Mouse (Mus musculus): Measurements from ENCODE around the gene Iqch.

The Iqch gene

DNA sequence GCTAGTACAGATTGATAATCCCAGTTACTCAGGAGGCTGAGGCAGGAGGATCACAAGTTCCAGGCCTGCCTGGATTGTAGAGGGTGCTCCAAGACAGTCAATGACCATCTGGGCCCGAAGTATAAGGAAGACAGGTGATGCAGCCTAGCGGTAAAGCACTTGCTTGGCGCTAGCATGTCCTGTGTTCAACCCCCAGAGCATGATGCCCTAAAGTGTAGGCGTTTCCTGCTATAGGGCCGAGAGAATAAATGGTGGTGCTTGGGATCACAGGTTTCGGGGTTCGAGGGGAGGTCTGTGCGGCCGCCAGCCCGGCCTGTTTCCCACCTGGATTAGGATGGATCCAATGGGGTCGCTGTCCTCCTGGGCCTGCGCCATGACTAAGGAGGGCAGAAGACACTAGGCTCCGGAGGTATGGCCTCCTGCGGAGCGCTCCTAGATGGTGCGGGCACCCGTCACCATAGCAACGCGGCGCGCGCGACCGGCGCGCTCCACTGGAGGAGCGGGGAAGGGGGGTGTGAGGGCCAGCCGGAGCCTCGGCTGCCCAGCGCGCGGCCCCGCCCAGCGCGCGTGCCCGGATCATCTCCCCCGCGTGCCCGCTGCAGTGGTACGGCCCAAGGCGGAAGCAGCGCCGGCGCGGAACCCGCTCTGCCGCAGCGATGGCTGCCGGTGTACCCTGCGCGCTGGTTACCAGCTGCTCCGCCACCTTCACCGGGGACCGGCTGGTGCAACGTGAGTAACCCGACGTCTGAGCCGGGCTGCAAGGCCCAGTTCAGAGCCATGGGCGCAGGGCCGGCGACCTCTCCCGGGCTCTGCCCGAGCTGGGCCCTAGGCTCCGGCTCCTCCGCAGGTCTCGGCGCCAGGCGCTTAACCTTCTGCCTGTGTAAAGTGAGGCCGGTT, at the start of gene Iqch, which contains the start of gene Aagab:
TSS of gene Iqch (minus strand) at position 451 of the 897 bp plus-strand sequence.
TSS of gene Aagab (plus strand) at position 618 of the 897 bp plus-strand sequence.
- peak; percentile 94 to 95 for DNase-seq (ENCODE audit: low spot score in 2 of 2)

DNA sequence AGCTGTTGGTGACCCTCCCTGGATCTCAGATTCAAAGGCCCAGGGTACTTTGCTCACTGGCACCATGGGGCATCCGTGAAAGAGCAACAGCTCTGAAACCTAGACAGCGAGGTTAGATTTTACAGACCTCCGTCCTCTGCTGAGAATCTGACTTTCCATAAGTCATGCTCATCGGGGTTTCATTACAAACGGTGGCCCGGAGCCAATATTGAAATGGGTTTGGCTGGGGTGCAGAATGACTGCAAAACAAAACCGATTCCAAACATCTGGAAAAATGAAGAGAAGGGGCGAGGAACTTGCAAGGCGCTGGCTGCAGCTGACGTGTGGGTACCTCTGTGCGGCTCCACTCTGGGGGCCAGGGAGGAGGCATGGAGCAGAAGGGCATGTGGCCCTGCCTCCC, 49.3 kb upstream of the Iqch start:
- peak in 1 of 2 experiments; percentile 74 for DNase-seq (ENCODE audit: low spot score in 2 of 2)

DNA sequence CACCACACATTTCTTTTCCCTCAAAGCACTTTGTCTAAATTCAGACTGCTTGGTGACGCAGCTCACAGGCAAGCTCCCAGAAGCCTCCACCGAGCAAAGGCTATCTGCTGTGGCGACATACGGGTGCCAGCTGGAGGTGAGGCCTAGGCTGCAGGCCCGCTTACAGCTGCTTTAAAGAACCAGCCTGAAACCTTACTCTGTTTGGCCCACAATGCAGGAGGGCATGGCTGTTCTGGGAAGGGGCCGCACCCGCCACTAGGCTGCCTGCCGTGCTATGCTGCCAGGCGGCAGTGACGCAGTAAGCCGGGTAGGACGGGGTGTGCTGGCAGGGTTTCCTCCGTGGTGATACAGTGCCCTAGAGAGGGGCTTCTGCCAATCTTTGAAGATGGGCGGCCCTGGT, 48.6 kb upstream of the Iqch start:
- DNase-seq (ENCODE audit: low spot score in 2 of 2), result peak; percentile 62 to 68

DNA sequence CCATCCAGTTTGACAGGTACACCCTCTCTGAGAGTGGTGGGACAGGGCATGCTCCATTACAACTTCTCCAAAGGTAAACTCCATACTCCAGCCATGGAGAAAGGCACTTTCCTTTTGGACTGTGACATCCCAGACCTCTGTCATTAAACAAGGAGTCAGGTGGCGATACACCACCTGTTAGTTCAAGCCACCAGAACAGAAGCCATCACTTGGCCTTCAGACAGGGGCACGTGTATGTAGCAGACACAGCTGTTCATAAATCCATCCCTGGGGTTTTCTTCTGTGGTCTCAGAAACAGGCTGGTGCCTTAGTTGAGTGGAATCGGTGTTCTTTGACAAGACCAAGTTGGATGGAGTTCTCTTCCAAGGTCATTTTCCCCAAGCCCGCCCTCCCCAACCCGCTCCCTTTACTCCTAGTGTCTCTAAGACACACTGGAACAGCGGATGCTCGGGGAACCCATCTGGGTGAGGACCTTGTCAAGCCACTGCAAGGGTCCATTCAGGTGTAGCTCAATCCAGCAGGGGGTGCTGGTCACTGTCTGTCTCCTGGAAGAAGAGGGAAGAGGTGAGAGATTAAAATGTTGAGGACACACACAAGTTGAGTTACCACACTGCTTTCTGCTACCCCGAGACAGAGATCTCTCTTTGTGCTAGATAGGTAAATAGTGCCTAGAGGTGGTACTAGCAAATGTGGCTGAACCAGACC, 47.7 kb upstream of the Iqch start:
- no peak for DNase-seq (ENCODE audit: low spot score in 2 of 2)

DNA sequence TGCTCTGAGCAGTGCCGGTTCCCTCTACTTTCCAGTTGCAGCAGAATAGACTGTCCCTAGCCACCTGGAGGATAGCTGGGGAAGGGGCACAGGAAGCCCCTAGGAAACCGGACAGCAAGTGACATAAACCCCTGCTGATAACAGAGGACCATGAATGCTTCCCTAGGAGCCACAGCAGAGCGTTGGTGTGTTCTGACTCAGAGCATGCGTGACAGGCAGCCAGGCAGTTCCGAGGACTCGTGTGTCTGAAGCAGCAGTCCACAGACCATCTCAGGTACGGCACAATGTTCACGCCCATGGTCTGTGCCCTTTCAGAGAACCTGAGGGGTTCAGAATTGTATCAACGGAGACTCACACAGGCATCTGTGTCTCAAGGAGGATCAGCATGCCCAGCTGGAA, 46.2 kb upstream of the Iqch start:
- no peak for DNase-seq (ENCODE audit: low spot score in 2 of 2)

DNA sequence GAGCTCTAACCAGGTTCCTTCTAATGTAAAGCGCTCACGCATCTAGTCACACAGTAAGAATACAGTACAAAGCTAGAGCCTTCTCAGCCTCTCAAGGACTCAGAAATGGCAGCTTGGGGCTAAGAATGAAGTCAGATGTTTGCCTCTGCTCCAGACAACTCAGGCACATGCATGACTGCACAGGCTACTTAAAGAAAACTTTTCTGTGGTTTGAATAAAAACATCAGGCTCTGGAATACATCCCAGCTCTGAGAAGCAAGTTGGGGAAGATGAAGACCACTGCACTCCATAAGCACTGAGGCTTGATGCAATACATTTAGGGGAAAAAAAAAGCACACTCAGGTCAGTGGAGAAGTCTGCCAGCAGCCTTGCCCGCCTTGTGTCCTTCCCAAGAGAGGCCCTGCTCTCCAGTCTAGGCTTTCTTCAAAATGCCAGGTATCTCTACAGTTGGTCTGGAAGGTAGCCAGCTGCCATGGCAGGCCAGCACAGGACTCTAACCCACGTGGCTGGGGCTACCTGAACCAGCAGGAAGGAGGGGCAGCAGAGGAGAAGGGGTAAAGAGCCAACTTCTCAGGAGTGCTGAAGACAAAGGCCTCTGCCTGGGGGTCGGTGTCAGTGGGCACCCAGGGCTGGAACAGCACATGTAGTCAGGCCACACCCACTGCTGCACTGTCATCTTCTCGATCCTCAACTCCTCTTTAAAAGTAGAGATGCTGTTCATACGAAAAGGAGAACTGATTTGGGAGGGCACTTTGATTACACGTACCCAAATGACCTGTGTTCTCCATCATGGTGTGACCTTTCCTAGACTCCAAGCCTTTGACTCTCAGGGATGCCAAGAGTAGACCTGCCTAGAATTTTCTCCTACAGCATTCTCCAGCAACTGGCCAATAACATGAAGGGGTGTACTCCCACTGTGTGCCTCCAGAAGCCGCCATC, 45.6 kb upstream of the Iqch start:
- no peak for DNase-seq (ENCODE audit: low spot score in 2 of 2)

DNA sequence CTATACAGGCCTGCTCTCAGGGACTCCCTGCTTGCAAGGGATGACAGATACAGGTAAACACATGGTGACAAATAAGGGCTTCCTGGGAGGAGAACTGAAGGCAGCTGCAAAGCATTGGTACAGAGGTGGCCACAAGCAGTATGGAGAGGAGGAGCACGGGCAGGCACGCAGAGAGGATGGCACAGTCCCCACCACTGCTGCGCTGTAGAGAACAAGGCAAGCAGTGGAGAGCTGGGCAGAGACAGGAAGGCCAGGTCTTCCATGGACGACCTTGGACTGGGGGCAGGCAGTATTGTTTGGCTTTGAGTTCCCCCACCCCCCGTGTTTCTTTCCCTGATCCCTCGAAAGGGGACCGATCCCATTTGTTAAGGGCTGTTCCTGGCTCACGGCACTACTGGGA, 42.8 kb upstream of the Iqch start:
- DNase-seq (ENCODE audit: low spot score in 2 of 2), result no peak

DNA sequence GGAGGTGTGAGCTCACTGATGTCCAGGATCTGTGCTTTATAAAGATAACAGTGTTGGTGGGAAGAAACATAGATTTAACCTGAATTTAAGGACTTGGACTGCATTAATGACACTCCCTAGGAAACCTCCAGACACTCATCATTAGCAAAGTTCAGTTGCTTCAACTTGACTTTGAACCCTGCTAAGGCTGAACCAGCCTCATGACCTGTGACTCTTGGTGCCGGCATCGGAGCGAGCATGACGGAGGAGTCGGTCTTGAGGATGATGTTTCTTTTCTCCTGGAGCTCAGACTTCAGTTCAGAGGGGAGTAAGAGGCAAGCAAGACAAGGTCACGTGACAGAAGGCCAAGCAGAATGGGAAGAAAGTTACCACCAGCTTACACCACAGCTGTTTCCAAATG, 41.7 kb upstream of the Iqch start:
- no peak for DNase-seq (ENCODE audit: low spot score in 2 of 2)

DNA sequence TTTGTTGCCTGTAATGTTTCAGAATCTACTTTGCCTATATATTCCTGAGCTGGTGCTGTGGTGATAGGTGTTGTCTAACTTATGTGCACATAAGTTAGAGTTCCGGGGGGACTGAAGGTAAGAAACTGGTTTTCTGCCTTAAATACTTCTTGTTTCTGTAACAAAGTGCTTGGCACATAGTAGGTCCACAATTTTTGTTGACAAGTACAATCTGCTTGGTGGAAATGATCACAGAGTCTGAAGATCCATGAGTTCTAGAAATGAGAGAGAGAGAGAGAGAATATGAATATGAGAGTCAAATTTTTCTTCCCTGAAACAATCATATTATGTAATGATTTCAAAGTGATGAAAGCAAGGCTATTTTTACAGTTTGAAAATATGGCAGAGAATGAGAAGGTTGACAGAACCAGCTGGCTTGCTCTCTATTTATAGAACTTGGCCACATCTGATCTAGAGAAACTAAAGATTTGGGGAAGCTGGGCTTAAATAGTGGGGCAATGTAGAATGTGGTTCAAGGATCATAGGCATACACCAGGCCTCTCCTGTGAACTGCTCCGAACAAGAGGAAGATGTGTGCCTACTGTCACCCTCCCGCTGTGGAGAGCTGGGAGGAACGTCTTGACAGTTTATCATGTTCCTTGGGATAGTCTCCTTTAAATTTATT, 39.8 kb upstream of the Iqch start:
- DNase-seq (ENCODE audit: low spot score in 2 of 2), result peak in 1 of 2 experiments; percentile 37

DNA sequence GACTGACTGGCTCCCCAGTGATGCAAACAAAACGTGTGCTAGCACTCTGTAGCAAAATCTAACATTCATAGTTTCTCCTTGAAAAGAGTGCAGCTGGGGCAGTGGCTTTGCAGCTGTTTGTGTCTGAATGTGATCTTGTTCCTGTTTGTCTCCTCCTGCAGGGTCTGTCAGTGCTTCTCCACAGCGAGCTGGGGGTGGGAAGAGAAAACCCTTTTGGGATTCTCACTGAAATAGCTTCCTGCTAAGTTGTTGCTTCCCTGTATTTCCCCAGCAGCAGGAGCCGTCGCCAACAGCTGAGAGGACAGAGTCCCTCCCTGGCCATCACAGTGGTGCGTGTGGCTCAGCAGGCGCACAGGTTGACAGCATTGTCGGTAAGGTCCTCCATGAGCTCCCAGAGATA, 33.8 kb upstream of the Iqch start:
- no peak for DNase-seq (ENCODE audit: low spot score in 2 of 2)

DNA sequence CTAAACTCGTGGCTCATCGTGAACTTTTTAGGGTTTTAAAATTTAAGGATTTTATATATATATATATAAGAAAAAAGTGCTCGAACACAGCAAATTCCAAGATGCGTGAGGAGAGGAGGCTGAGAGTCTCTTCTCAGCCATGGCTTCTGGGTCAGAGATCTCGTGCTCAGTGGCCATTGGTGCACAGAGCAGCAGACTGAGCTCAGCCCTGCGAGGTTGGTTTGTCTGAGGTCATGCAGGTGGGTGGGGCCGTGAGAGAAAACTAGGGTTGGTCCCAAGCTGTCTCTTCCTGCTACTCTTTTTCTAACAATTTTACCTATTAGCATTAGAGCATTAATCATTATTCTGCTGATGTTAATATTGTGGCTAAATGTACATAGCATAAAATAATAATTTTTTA, 31.0 kb upstream of the Iqch start:
- no peak for DNase-seq (ENCODE audit: low spot score in 2 of 2)

DNA sequence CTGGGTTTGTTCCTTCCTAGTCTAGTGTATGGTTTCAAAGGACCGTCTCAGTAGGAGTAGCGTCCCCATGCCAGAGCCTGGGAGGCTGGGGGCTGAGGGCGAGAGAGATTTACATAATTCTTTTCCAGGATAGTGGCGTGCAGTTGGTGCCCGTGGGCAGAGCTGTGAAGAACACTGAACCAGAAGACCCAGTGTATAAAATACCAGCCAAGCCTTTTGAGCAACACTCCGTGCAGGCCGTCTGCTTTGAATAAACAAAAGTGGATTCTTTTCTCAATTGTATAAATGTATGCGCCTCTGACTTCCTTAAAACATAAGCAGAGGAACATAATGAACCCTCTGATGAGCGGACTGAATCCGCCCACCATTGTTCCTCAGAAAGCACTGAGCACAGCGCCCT, 30.6 kb upstream of the Iqch start:
- DNase-seq (ENCODE audit: low spot score in 2 of 2), result no peak

DNA sequence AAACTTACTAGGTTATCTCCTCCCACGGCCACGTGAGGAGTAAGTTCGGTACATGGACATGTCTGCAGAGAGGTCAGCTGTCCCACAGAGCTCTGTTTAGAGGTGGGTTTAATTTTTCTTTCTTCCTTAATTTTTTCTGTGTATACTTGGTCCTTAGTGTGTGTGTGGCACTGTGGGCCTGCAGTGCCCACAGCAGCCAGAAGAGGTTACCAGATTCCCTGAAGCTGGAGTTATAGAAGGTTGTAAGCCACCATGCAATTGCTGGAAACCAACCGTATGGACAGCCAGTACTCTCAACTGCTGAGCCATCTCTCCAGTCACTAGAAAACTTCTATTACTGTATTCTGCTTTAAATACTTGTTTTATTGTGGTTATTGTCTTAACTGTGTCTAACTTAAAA, 29.8 kb upstream of the Iqch start:
- no peak for DNase-seq (ENCODE audit: low spot score in 2 of 2)

DNA sequence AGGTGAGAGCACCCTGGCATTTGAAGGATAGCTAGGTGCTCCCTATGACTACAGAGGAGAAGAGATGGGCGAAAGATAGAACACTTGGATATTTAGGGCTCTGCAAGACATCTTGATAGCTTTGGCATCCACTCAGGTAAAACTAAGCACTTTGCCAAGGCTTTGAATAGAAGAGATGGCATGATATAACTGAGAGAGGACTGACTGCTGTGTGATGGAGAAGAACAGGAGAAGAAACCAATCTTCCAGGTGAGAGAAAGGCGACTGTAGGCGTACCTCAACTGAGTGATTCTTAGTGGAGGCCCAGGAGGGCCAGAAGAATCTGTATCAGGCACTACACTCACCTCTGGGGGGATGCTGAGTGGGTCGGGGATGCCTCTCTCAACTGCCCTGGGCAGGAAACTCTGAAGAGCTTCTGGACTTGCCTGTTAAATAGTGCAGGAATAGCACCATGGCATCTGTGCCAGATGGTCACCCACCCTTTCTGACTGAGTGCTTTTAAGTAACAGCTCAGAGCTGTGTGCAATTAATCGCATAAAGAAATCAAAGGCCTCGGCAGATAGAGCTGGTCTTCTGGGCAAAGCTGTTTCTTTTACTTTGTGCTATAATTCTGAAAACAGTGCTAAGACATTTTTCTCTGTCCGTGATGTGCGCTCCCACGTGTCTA, 22.9 kb upstream of the Iqch start:
- no peak for DNase-seq (ENCODE audit: low spot score in 2 of 2)

DNA sequence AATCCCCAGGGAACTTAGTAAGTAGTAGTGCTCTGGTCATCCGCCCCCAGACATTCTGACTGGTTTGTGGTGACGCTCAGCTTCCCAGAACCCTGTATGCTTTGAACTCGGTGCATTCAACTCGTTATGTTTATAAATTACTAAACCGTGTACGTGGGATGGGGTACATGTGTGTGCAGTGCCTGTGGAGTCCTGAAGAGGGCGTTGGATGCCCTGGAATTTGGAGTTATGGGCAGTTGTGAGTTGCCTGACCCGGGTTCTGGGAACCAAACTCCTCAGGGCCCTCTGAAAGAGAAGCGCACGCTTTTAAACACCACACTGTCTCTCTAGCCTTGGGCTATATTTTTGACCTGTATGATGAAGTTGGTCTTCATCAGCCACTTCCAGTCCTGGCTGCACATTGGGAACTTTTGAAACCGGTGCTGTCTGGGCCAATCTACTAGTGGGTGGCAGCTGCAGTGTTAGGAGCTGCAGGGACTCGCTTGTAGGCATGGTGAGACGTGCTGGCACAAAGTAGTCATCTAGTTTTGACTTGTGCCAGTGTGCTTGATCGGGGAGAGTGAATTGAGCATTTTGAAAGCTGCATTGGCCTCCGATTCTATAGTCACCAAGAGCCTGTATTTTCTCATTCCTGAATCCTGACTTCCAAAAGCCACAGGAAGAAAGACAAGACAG, 21.7 kb upstream of the Iqch start:
- DNase-seq (ENCODE audit: low spot score in 2 of 2), result no peak

DNA sequence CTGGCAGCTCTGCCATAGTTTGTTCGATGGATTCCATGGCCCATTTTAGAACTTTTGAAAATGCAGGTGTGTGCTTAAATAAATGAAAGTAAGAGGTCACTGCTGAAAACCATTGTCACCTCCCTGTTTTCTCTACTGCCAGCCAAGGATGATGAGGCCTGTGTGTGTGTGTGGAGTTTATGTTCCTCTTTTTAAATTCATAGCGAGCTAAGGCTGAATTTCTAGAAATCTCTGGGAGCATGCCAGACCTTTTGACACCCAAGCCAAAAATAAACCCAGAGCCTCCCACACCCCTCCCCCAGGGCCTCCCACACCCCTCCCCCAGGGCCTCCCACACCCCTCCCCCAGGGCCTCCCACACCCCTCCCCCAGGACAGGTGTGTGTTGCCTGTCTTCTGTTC, 15.7 kb upstream of the Iqch start:
- no peak for DNase-seq (ENCODE audit: low spot score in 2 of 2)

DNA sequence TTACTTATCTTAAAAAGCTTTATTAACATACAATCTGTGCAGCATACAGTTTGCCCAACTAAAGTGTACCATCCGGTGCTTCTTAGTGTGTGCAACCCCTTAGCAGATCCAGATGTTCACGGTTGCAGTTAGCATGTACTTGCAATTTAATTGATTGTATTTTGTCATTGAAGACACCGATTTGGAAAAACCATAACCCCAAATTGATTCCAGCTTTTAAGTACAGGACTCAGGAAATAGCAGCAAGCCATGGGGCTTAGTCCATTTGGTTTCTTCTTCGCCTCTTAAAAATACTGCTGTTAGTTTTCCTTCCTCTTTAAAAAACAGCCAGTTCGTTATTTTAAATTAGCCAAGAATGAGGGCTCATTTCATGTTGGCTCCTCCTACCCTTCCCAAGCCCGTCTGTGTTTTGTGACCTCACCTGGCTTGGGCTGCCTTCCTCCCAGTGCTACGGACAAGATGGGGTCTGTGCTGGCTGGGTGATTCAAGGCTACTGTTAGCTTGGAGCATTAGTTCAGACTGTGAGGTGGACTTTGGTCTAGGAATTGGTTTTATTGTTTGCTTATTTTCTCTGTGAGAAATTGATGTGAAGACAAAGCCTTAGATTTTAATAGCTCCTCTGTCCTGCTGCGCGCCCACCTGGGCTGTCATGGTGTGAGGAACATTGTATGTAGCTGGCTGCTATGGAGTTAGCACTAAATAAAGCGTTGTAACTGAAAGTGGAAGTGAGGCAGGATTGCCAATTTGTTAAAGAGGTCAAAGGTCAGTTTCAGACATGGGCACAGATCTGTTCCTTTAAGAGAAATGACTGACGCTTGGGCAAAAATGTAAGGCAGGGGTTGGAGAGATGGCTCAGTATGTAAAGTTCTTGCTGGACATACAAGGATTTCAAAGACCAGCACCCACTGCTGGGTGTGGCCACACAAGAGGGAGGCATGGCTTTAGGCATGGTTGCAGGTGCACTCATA, 12.0 kb upstream of the Iqch start:
- DNase-seq (ENCODE audit: low spot score in 2 of 2), result no peak

DNA sequence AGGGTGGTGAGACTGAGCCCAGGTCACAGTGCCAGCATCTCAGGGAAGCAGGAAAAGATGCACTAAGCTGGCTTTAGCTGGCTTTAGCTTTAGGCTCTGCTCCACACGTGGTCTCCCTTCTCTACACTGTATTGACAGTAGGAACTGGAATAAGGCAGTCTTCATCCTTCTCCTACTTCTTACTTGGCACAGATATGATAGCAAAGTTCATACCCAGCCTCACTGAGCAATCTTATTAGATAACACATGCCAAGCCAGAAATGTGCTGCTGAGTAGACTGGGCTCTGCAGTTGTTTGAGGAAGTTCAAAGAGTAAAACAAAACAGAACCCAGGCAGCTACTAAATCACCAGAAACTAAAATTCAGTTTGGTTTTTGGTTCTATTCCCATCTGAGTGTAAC, 11.3 kb upstream of the Iqch start:
- DNase-seq (ENCODE audit: low spot score in 2 of 2), result no peak
